8 mouse cellular contexts compared by ENCODE assay signal in the genomic region with DNA sequence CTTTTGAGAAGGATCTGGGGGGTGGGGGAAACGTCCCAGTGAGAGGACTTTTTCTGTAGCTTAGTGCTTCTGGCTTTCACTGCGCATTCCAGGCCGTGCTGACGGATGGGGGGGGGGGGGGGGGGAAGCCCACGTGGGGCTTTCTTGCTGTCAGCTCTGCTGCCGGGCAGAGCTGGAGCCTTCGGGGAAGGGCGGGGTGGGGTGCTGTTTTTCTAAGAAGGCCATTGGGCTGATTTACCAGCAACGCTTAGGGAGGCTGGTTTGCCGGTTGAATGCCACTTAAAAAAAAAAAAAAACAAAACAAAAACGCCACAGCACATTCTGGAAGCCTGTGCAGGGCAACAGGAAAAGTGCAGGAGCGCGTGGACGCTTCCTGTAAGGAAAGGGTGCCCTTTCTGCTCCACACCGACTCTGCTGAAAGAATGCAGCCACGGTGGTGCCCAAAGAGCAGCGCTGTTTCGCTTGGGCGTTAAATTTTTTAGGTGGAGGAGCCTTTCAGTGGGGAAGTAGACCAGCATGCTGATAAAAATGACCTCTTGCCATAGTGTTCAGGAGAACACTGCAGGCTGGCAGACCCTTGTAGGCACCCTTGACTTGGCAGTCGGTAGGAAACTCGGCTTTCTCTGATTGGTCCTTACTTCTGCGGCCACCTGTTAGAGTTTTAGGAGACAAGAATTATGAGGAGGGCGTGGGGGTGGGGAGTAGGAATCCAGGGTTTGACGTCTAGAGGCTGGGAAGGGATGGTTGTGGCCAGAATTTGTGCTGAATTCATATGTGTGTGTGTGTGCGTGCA. TPM values are rescaled to one million over a fixed set of nuclear protein-coding genes. Genes with fewer than 3 reads are reported as not detected.
DNase-seq lines count a peak whose midpoint lies in the region; ATAC-seq and TF ChIP-seq lines count a peak whose summit lies in the region.

No protein-coding gene starts in this region.

- H3K4me1 ChIP-seq in embryonic facial prominence, embryonic 10.5 days: peaks cover 86% of the 10 kb centered on the region
- H3K4me1 ChIP-seq in hindbrain, embryonic 12.5 days: peaks cover 48% of the 10 kb centered on the region
- peaks cover 6% of the 10 kb centered on the region; the same call in 1 of the 2 replicates for H3K4me1 ChIP-seq in liver, adult 2 months (ENCODE audit: control insufficient read depth, insufficient read depth, low read length)

- H3K9ac ChIP-seq in hindbrain, embryonic 12.5 days: 0 out of 2 replicates have a peak overlapping the region, but pooled peaks have one; percentile 32
- peak overlapping the region; percentile 42; the same call in 1 of the 2 replicates for H3K9ac ChIP-seq in liver, adult 2 months (ENCODE audit: low read depth, low read length)

- H3K27me3 ChIP-seq in embryonic facial prominence, embryonic 10.5 days (replicated peaks; ENCODE audit: low read depth, poor library complexity, severe bottlenecking): peaks cover 72% of the 10 kb centered on the region
- H3K27me3 ChIP-seq in hindbrain, embryonic 12.5 days: peaks cover 38% of the 10 kb centered on the region
- H3K27me3 ChIP-seq in liver, adult 2 months (ENCODE audit: control insufficient read depth, insufficient read depth, low read length): no peaks in the 10 kb centered on the region

- H3K4me2 ChIP-seq in hindbrain, embryonic 12.5 days (replicated peaks): peak overlapping the region; percentile 84

- ATAC-seq in hindbrain, embryonic 12.5 days (ENCODE audit: low FRiP score): 0 out of 2 replicates have a peak, but pooled peaks have one; percentile 5

- no peaks in the 10 kb centered on the region for H3K79me2 ChIP-seq in liver, adult 2 months (ENCODE audit: control insufficient read depth, insufficient read depth, low read length)

- H3K9me3 ChIP-seq in embryonic facial prominence, embryonic 10.5 days: no peaks in the 10 kb centered on the region
- H3K9me3 ChIP-seq in hindbrain, embryonic 12.5 days (replicated peaks): no peaks in the 10 kb centered on the region

- peaks cover 3% of the 10 kb centered on the region; the same call in 1 of the 2 replicates for H3K36me3 ChIP-seq in embryonic facial prominence, embryonic 10.5 days (replicated peaks)
- no peaks in the 10 kb centered on the region for H3K36me3 ChIP-seq in hindbrain, embryonic 12.5 days
- peaks cover 2% of the 10 kb centered on the region; the same call in 1 of the 2 replicates for H3K36me3 ChIP-seq in liver, adult 2 months (ENCODE audit: control insufficient read depth, insufficient read depth, low read length)

- peak; percentile 40 for DNase-seq in right cerebral cortex, postnatal 14 days
- no peak for DNase-seq in right cerebral cortex, postnatal 25 days
- peak; percentile 80 for DNase-seq in embryonic facial prominence, embryonic 10.5 days (ENCODE audit: low spot score)
- no peak for DNase-seq in liver, adult 2 months (ENCODE audit: extremely low read depth, low read depth, low spot score)
- DNase-seq in neural tube, embryonic 10.5 days (ENCODE audit: extremely low spot score, low spot score): peak; percentile 67
- no peak for DNase-seq in layer of hippocampus, postnatal 25 days (ENCODE audit: extremely low spot score in 1 of 2, low spot score in 1 of 2)
- no peak for DNase-seq in cerebellum, postnatal 36 days

- TF ChIP-seq POLR2A in liver, adult 2 months (IDR thresholded peaks at IDR 0.05; ENCODE audit: extremely low read depth, insufficient read depth, low read length): no peak

- peak overlapping the region; percentile 74 for H3K4me3 ChIP-seq in embryonic facial prominence, embryonic 10.5 days
- H3K4me3 ChIP-seq in hindbrain, embryonic 12.5 days: peak overlapping the region; percentile 61
- no peak overlapping the region for H3K4me3 ChIP-seq in liver, adult 2 months (ENCODE audit: insufficient read depth, low read depth, low read length)

- 5% methylated on average over 25 of the region's 25 CpGs for WGBS in embryonic facial prominence, embryonic 10.5 days
- 5% methylated on average over 25 of the region's 25 CpGs for WGBS in hindbrain, embryonic 12.5 days
- 29% methylated on average over 24 of the region's 25 CpGs for WGBS in liver, adult 2 months

- H3K27ac ChIP-seq in embryonic facial prominence, embryonic 10.5 days (replicated peaks): peak overlapping the region; percentile 89
- H3K27ac ChIP-seq in hindbrain, embryonic 12.5 days: peak overlapping the region; percentile 94
- no peak overlapping the region; the same call in 1 of the 2 replicates for H3K27ac ChIP-seq in liver, adult 2 months (replicated peaks; ENCODE audit: insufficient read depth, low read depth, low read length)

- TF ChIP-seq CTCF in liver, adult 2 months (IDR thresholded peaks at IDR 0.05; ENCODE audit: low read depth, low read length): no peak

RNA-seq across cellular contexts. Expression of a gene that starts 3.0 kb away (rescaled TPM):
- 61.5 and 75.2 TPM in 2 replicates for polyA plus RNA-seq in embryonic facial prominence, embryonic 10.5 days (2016; fragmentation: Nextera tagmentation; extraction: Ambion mirVana)
- polyA plus RNA-seq in hindbrain, embryonic 12.5 days (2016; fragmentation: Nextera tagmentation; extraction: Ambion mirVana): 163 and 181 TPM in 2 replicates
- total RNA-seq in liver, adult 2 months (2014; rRNA removed): 4.0 and 5.9 TPM in 2 replicates
- 7.0 and 9.1 TPM in 2 replicates for polyA plus RNA-seq in liver, adult 2 months (2012; rRNA removed)
- 10 to 100 TPM; 16.5 to 24.1 TPM for total RNA-seq in layer of hippocampus, postnatal 25 days (2021)

RNA-seq across cellular contexts. Expression of a gene that starts 55.9 kb away (rescaled TPM):
- 6.8 and 7.8 TPM in 2 replicates for polyA plus RNA-seq in embryonic facial prominence, embryonic 10.5 days (2016; fragmentation: Nextera tagmentation; extraction: Ambion mirVana)
- polyA plus RNA-seq in hindbrain, embryonic 12.5 days (2016; fragmentation: Nextera tagmentation; extraction: Ambion mirVana): 7.2 and 7.7 TPM in 2 replicates
- total RNA-seq in liver, adult 2 months (2014; rRNA removed): 0.40 and 0.74 TPM in 2 replicates
- polyA plus RNA-seq in liver, adult 2 months (2012; rRNA removed): 0.94 and 1.2 TPM in 2 replicates
- total RNA-seq in layer of hippocampus, postnatal 25 days (2021): 100 to 1,000 TPM; 127 to 132 TPM

Comparison
In these comparisons a context has a peak if more than half of its experiments do, and no peak if none do; other contexts are left out.
1. DNase-seq: peak in right cerebral cortex, postnatal 14 days (single experiment), embryonic facial prominence, embryonic 10.5 days (single experiment) and neural tube, embryonic 10.5 days (single experiment); none in right cerebral cortex, postnatal 25 days (single experiment), liver, adult 2 months (single experiment), layer of hippocampus, postnatal 25 days (0 of 2) and cerebellum, postnatal 36 days (0 of 2).